Mouse (Mus musculus) cortical plate, adult 2 months (tissue): ENCODE measurements at regions not wholly inside any gene's neighbourhood (a gene's known extent, or its start where the extent isn't known, plus 50 kb on each side); places are given as distances from the start of the nearest gene placed in this dataset.

Experiments
- CTCF ChIP-seq: fragments of 200-500 bp; IDR thresholded peaks from 2 replicates; pipeline ENCODE4 v1.5.1; 2011; ENCODE audit warnings: mild to moderate bottlenecking, control low read depth, low read length; ENCODE audit not compliant: insufficient read depth; ENCODE audit errors: extremely low read depth
- POLR2A ChIP-seq: fragments of 200-500 bp; IDR thresholded peaks from 2 replicates; pipeline ENCODE4 v1.6.1; 2011; ENCODE audit warnings: mild to moderate bottlenecking, low read length, control low read depth; ENCODE audit not compliant: insufficient read depth; ENCODE audit errors: extremely low read depth

- TF ChIP-seq POLR2A (no peak), CTCF (no peak)
Observed at GRCm38 (mm10) chr1:133517020-133517419, 92.8 kb upstream of the Sox13 start.
